Mouse (Mus musculus) urinary bladder, postnatal 10 days (tissue): ENCODE measurements at regions not wholly inside any gene's neighbourhood (a gene's known extent, or its start where the extent isn't known, plus 50 kb on each side); places are given as distances from the start of the nearest gene placed in this dataset.

ENCODE experiments used
- DNase-seq: peaks from one replicate; pipeline ENCODE4 v3.0.0; 2022; ENCODE audit warnings: low spot score

GRCm38 (mm10) chr3:35235066-35235465, 518.8 kb upstream of the Atp11b start:
- DNase-seq = no peak

GRCm38 (mm10) chr3:35235772-35236171, 518.1 kb upstream of the Atp11b start:
- DNase-seq = no peak

GRCm38 (mm10) chr3:35237342-35237741, 516.6 kb upstream of the Atp11b start:
- DNase-seq = no peak

- DNase-seq = no peak
Measured at GRCm38 (mm10) chr3:35242349-35242748, 511.6 kb upstream of the Atp11b start.

GRCm38 (mm10) chr3:35242871-35243529, 510.9 kb upstream of the Atp11b start:
- DNase-seq = no peak

- DNase-seq = no peak
Measured at GRCm38 (mm10) chr3:35245003-35245402, 508.9 kb upstream of the Atp11b start.

- DNase-seq = no peak
Measured at GRCm38 (mm10) chr3:35245946-35246665, 507.8 kb upstream of the Atp11b start.

- no peak for DNase-seq
Measured at GRCm38 (mm10) chr3:35249160-35249559, 504.7 kb upstream of the Atp11b start.

- DNase-seq = no peak
Measured at GRCm38 (mm10) chr3:35250092-35250749, 503.7 kb upstream of the Atp11b start.

- DNase-seq = no peak
Measured at GRCm38 (mm10) chr3:35253861-35254260, 500.0 kb upstream of the Atp11b start.

GRCm38 (mm10) chr3:35260936-35261335, 493.0 kb upstream of the Atp11b start:
- DNase-seq = no peak

- no peak for DNase-seq
Measured at GRCm38 (mm10) chr3:35268949-35269348, 485.0 kb upstream of the Atp11b start.

GRCm38 (mm10) chr3:35269977-35270880, 483.7 kb upstream of the Atp11b start:
- DNase-seq = no peak

- no peak for DNase-seq
Measured at GRCm38 (mm10) chr3:35273546-35273945, 480.4 kb upstream of the Atp11b start.

GRCm38 (mm10) chr3:35280981-35281380, 472.9 kb upstream of the Atp11b start:
- DNase-seq = no peak

- DNase-seq = no peak
Measured at GRCm38 (mm10) chr3:35282106-35282505, 471.8 kb upstream of the Atp11b start.

- no peak for DNase-seq
Measured at GRCm38 (mm10) chr3:35294771-35295170, 459.1 kb upstream of the Atp11b start.

- no peak for DNase-seq
Measured at GRCm38 (mm10) chr3:35295746-35296145, 458.2 kb upstream of the Atp11b start.

GRCm38 (mm10) chr3:35299036-35299435, 454.9 kb upstream of the Atp11b start:
- no peak for DNase-seq

- no peak for DNase-seq
Measured at GRCm38 (mm10) chr3:35306013-35306412, 447.9 kb upstream of the Atp11b start.

GRCm38 (mm10) chr3:35314177-35314576, 439.7 kb upstream of the Atp11b start:
- DNase-seq = no peak

- DNase-seq = no peak
Measured at GRCm38 (mm10) chr3:35315162-35315561, 438.7 kb upstream of the Atp11b start.
